Mouse (Mus musculus): ENCODE measurements around the gene Pate3. TPM values are rescaled to one million over a fixed set of nuclear protein-coding genes. Genes with fewer than 3 reads are reported as not detected.
"Not testable (repeated sequence)": the region's sequence is repeated elsewhere in the genome, so short reads cannot be mapped to it uniquely, and the experiment has no call there.

The Pate3 gene
- polyA plus RNA-seq (2014; fragmentation: Nextera tagmentation; extraction: Ambion mirVana): 0.14 TPM in 1 of 2 replicates, not detected in the other

DNA sequence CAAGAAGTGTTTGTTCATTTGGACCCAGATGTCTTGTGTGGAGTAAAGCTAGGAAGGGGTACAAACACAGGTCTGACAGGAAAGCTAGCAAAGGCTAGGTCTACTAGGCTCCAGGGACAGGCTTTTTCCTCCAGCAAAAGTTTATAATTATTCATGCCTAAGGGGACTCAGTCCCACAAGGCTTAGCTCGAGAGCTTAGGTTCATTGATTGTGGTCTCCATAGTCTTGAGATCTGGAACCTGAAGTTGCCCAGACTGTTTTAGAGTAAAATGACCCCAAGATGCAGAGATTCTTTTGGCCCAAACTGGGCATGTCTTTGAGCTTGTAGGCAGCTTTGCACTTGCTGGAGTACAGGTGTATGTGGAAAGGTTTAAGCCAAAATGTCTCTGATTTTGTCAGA lies at the start of gene Pate3:
Gene Pate3, minus strand, starts transcription at position 101 of the 400 bp plus-strand sequence.
- Histone ChIP-seq H3K4me1 (ENCODE audit: control insufficient read depth, insufficient read depth, low read length) (no peaks in the 10 kb centered on the region), H3K4me2 (replicated peaks; ENCODE audit: low read depth, low read length) (no peak within 1 kb of the TSS), H3K36me3 (ENCODE audit: control insufficient read depth, insufficient read depth, low read length) (no peaks in the 10 kb centered on the region), H3K27ac (ENCODE audit: low read depth, low read length) (no peak within 1 kb of the TSS), H3K9me3 (ENCODE audit: control insufficient read depth, low read length) (no peaks in the 10 kb centered on the region), H3K4me3 (ENCODE audit: low read length) (no peak within 1 kb of the TSS), H3K27me3 (ENCODE audit: control insufficient read depth, insufficient read depth, low read length) (no peaks in the 10 kb centered on the region), H3K9ac (ENCODE audit: low read depth, low read length) (no peak within 1 kb of the TSS)
- 62% methylated on average over 1 of the region's 1 CpGs for WGBS
- no peak for ATAC-seq (ENCODE audit: low FRiP score, low TSS enrichment)

DNA sequence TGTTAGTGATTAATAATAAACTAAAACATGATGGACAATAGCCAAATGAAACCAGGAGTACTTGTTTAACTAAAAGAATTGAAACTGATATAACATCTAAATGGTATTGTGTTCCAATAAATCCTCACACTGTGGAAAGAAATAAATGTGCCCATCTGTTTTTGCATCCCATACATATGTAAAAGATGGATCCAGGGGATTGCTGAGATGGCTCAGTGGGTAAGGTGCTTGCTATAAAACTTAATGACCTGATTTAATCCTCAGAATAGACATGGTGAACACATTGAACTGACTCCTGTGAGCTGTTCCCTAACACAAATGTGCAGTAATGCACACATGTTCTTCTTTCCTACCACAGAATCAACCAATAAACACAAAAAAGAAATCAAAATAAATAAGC lies 43.9 kb upstream of the Pate3 start:
- Histone ChIP-seq H3K27me3 (ENCODE audit: control insufficient read depth, insufficient read depth, low read length) (no peaks in the 10 kb centered on the region), H3K4me2 (replicated peaks; ENCODE audit: low read depth, low read length) (no peak overlapping the region), H3K9me3 (ENCODE audit: control insufficient read depth, low read length) (no peaks in the 10 kb centered on the region), H3K36me3 (ENCODE audit: control insufficient read depth, insufficient read depth, low read length) (no peaks in the 10 kb centered on the region), H3K4me3 (ENCODE audit: low read length) (no peak overlapping the region), H3K4me1 (ENCODE audit: control insufficient read depth, insufficient read depth, low read length) (no peaks in the 10 kb centered on the region), H3K27ac (ENCODE audit: low read depth, low read length) (no peak overlapping the region), H3K9ac (ENCODE audit: low read depth, low read length) (no peak overlapping the region)
- ATAC-seq (ENCODE audit: low FRiP score, low TSS enrichment): no peak

DNA sequence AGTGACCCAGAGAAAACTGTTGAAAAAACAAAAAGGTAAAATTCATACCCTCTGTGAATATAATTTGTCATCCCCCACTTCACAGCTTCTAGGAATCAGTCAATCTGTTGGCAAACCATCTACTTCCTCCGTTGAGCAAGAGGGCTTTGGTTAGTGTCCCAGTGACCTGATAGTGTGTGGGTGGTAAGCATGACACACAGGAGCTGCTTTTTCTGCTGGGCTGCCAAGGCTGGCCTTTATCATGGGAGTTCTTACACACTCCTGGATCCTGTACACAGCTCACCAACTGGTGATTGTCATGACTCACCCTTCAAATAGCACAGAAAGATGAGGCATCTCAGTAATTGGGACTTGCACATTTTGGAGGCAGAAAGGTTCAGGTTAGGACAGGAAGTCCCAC lies 39.0 kb upstream of the Pate3 start, which contains the start of gene Pate1:
Gene Pate1, minus strand, starts transcription at position 378 of the 400 bp plus-strand sequence.
- H3K4me2 ChIP-seq (replicated peaks; ENCODE audit: low read depth, low read length): no peak within 1 kb of the TSS
- H3K27me3 ChIP-seq (ENCODE audit: control insufficient read depth, insufficient read depth, low read length): no peaks in the 10 kb centered on the region
- no peak within 1 kb of the TSS for H3K4me3 ChIP-seq (ENCODE audit: low read length)
- H3K9ac ChIP-seq (ENCODE audit: low read depth, low read length): no peak within 1 kb of the TSS
- H3K27ac ChIP-seq (ENCODE audit: low read depth, low read length): no peak within 1 kb of the TSS
- H3K36me3 ChIP-seq (ENCODE audit: control insufficient read depth, insufficient read depth, low read length): no peaks in the 10 kb centered on the region
- no peaks in the 10 kb centered on the region for H3K4me1 ChIP-seq (ENCODE audit: control insufficient read depth, insufficient read depth, low read length)
- no peaks in the 10 kb centered on the region for H3K9me3 ChIP-seq (ENCODE audit: control insufficient read depth, low read length)
- ATAC-seq (ENCODE audit: low FRiP score, low TSS enrichment): no peak
- WGBS: 26% methylated on average over 1 of the region's 1 CpGs

DNA sequence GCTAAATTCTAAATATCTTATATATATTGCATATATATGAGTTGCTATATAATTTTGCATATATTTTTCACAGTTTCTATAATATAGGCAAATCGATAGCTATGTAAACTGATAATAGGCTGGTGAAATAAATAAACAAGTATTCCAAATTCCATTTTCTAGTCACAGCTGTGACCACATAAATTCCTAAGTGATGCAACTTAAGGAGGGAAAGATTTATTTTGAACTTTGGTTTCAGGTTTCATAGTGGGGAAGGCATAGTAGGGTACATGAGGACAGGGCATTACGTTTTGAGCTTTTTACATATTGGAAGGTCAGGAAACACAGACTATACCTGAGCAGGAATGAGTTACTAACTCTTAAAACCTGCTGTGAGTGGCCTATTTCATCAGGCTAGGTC lies 25.6 kb upstream of the Pate3 start:
- no peaks in the 10 kb centered on the region for H3K27me3 ChIP-seq (ENCODE audit: control insufficient read depth, insufficient read depth, low read length)
- no peak overlapping the region for H3K27ac ChIP-seq (ENCODE audit: low read depth, low read length)
- H3K4me1 ChIP-seq (ENCODE audit: control insufficient read depth, insufficient read depth, low read length): no peaks in the 10 kb centered on the region
- ATAC-seq (ENCODE audit: low FRiP score, low TSS enrichment): no peak
- H3K36me3 ChIP-seq (ENCODE audit: control insufficient read depth, insufficient read depth, low read length): no peaks in the 10 kb centered on the region
- no peak overlapping the region for H3K4me2 ChIP-seq (replicated peaks; ENCODE audit: low read depth, low read length)
- WGBS: 90% methylated on average over 2 of the region's 2 CpGs
- no peak overlapping the region for H3K9ac ChIP-seq (ENCODE audit: low read depth, low read length)
- no peak overlapping the region for H3K4me3 ChIP-seq (ENCODE audit: low read length)
- no peaks in the 10 kb centered on the region for H3K9me3 ChIP-seq (ENCODE audit: control insufficient read depth, low read length)

- H3K27me3 ChIP-seq (ENCODE audit: control insufficient read depth, insufficient read depth, low read length): no peaks in the 10 kb centered on the region
- H3K27ac ChIP-seq (ENCODE audit: low read depth, low read length): no peak overlapping the region
- no peak for ATAC-seq (ENCODE audit: low FRiP score, low TSS enrichment)
- 94% methylated on average over 1 of the region's 1 CpGs for WGBS
- H3K4me3 ChIP-seq (ENCODE audit: low read length): no peak overlapping the region
- H3K4me2 ChIP-seq (replicated peaks; ENCODE audit: low read depth, low read length): no peak overlapping the region
- H3K4me1 ChIP-seq (ENCODE audit: control insufficient read depth, insufficient read depth, low read length): no peaks in the 10 kb centered on the region
- no peaks in the 10 kb centered on the region for H3K9me3 ChIP-seq (ENCODE audit: control insufficient read depth, low read length)
- no peak overlapping the region for H3K9ac ChIP-seq (ENCODE audit: low read depth, low read length)
- no peaks in the 10 kb centered on the region for H3K36me3 ChIP-seq (ENCODE audit: control insufficient read depth, insufficient read depth, low read length)
These were observed 15.0 kb downstream of the Pate3 start for GRCm38 (mm10) chr9:35632981-35633380.

GRCm38 (mm10) chr9:35616784-35617183 lies 31.2 kb downstream of the Pate3 start:
- 60% methylated on average over 2 of the region's 2 CpGs for WGBS
- H3K4me3 ChIP-seq (ENCODE audit: low read length); H3K9ac ChIP-seq (ENCODE audit: low read depth, low read length); ATAC-seq (ENCODE audit: low FRiP score, low TSS enrichment); H3K9me3 ChIP-seq (ENCODE audit: control insufficient read depth, low read length); H3K36me3 ChIP-seq (ENCODE audit: control insufficient read depth, insufficient read depth, low read length); H3K27ac ChIP-seq (ENCODE audit: low read depth, low read length); H3K4me2 ChIP-seq (replicated peaks; ENCODE audit: low read depth, low read length); H3K27me3 ChIP-seq (ENCODE audit: control insufficient read depth, insufficient read depth, low read length); H3K4me1 ChIP-seq (ENCODE audit: control insufficient read depth, insufficient read depth, low read length): not testable (repeated sequence)

- Histone ChIP-seq H3K4me1 (ENCODE audit: control insufficient read depth, insufficient read depth, low read length) (no peaks in the 10 kb centered on the region), H3K27ac (ENCODE audit: low read depth, low read length) (no peak overlapping the region), H3K9ac (ENCODE audit: low read depth, low read length) (no peak overlapping the region), H3K36me3 (ENCODE audit: control insufficient read depth, insufficient read depth, low read length) (no peaks in the 10 kb centered on the region), H3K27me3 (ENCODE audit: control insufficient read depth, insufficient read depth, low read length) (no peaks in the 10 kb centered on the region), H3K9me3 (ENCODE audit: control insufficient read depth, low read length) (no peaks in the 10 kb centered on the region), H3K4me2 (replicated peaks; ENCODE audit: low read depth, low read length) (no peak overlapping the region), H3K4me3 (ENCODE audit: low read length) (no peak overlapping the region)
- WGBS: 36% methylated on average over 2 of the region's 2 CpGs
- no peak for ATAC-seq (ENCODE audit: low FRiP score, low TSS enrichment)
These were observed 34.0 kb downstream of the Pate3 start for GRCm38 (mm10) chr9:35614005-35614404.

DNA sequence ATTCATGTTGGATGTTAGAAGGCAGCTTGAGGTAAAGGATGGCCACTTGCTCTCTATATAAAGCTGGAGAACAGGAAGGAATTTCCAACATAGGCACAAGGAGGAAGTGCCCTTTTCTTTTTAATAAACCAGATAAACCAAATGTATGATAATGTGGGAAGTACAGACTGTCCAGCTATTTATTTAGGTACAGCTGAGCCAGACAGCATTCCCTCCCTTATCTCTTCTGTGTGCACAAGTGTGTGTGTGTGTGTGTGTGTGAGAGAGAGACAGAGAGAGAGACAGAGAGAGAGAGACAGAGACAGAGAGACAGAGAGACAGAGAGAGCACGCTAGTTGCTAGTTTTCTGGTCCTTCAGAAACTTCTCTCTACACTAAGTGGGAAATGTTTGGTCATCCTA lies 36.2 kb downstream of the Pate3 start, which contains the start of gene Pate4:
Gene Pate4, minus strand, starts transcription at position 101 of the 400 bp plus-strand sequence.
- ATAC-seq (ENCODE audit: low FRiP score, low TSS enrichment): no peak
- WGBS: 90% methylated on average over 1 of the region's 1 CpGs
- H3K4me2 ChIP-seq (replicated peaks; ENCODE audit: low read depth, low read length): no peak within 1 kb of the TSS
- no peaks in the 10 kb centered on the region for H3K4me1 ChIP-seq (ENCODE audit: control insufficient read depth, insufficient read depth, low read length)
- H3K9ac ChIP-seq (ENCODE audit: low read depth, low read length): no peak within 1 kb of the TSS
- H3K27me3 ChIP-seq (ENCODE audit: control insufficient read depth, insufficient read depth, low read length): no peaks in the 10 kb centered on the region
- H3K9me3 ChIP-seq (ENCODE audit: control insufficient read depth, low read length): no peaks in the 10 kb centered on the region
- no peak within 1 kb of the TSS for H3K4me3 ChIP-seq (ENCODE audit: low read length)
- H3K36me3 ChIP-seq (ENCODE audit: control insufficient read depth, insufficient read depth, low read length): no peaks in the 10 kb centered on the region
- H3K27ac ChIP-seq (ENCODE audit: low read depth, low read length): no peak within 1 kb of the TSS

DNA sequence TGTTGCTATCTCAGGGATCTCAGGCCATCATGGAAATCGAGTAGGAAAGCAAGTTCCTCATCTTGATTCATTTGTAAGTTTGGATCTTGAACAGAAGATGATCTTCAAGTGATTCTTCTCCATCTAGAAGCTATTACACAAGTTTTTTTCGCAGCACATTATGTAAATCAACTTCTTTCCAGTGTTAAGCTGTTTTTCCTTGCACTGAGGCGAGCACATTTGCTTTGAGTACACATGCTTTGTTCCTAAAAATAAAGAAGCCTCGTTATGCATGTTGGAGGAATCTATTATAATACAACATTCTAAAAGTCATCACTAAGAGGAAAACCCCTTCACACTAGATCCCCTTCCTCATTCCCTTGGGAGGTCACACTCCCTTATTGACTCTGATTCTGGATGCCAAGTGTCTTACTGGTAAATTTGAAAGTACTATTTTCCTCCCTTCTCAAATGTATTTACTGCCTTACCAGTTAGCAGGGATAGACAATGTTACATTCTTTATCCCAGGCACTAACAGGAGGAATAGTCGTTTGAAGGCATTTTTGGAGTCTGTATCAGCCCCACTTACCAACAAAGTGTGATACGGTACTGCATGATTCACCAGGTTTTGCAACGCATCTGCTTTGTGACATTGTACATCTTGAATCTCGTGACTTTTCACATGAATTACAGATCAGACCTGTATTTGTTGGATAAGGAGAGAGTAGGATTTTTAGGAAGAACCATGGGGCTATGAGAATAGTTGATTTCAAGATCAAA lies 40.2 kb downstream of the Pate3 start:
- WGBS: 74% methylated on average over 8 of the region's 8 CpGs
- no peak for ATAC-seq (ENCODE audit: low FRiP score, low TSS enrichment)
- H3K27ac ChIP-seq (ENCODE audit: low read depth, low read length): no peak overlapping the region

More for the DNA sequence above, 40.2 kb downstream of the Pate3 start:
- Histone ChIP-seq H3K36me3 (ENCODE audit: control insufficient read depth, insufficient read depth, low read length) (no peaks in the 10 kb centered on the region), H3K9ac (ENCODE audit: low read depth, low read length) (no peak overlapping the region), H3K9me3 (ENCODE audit: control insufficient read depth, low read length) (no peaks in the 10 kb centered on the region), H3K4me2 (replicated peaks; ENCODE audit: low read depth, low read length) (no peak overlapping the region), H3K4me3 (ENCODE audit: low read length) (no peak overlapping the region), H3K4me1 (ENCODE audit: control insufficient read depth, insufficient read depth, low read length) (no peaks in the 10 kb centered on the region), H3K27me3 (ENCODE audit: control insufficient read depth, insufficient read depth, low read length) (no peaks in the 10 kb centered on the region)
